Mouse (Mus musculus) kidney, postnatal 0 days (tissue): Measurements from ENCODE around the gene Lrrc29. TPM values are rescaled to one million over a fixed set of nuclear protein-coding genes. Genes with fewer than 3 reads are reported as not detected.
A peak's percentile ranks its signal among the peaks of the same experiment; 100 is the strongest.
"Not testable (repeated sequence)": the region's sequence is repeated elsewhere in the genome, so short reads cannot be mapped to it uniquely, and the experiment has no call there.

Experiments used
- ATAC-seq: fragments of 200-750 bp; cut with Nextera tagmentation; replicated peaks from 2 replicates; pipeline ENCODE4 v1.8.0; 2017; ENCODE audit warnings: low read depth, moderate number of reproducible peaks, moderate TSS enrichment, moderate library complexity; ENCODE audit not compliant: low FRiP score
- DNase-seq: peaks from one replicate; pipeline ENCODE4 v3.0.0-alpha.2; 2016; ENCODE audit warnings: low spot score
- H3K27ac ChIP-seq: fragments of 300-500 bp; sonication (generic); 2 replicates; pipeline ENCODE4 v1.5.1; 2014; ENCODE audit warnings: mild to moderate bottlenecking
- H3K27me3 ChIP-seq: fragments of 300-500 bp; sonication (generic); 2 replicates; pipeline ENCODE4 v1.6.1; 2014; ENCODE audit warnings: low read length, mixed read lengths; ENCODE audit not compliant: insufficient read depth
- H3K36me3 ChIP-seq: fragments of 300-500 bp; sonication (generic); 2 replicates; pipeline ENCODE4 v1.6.1; 2014; ENCODE audit warnings: low read length, mixed read lengths; ENCODE audit not compliant: insufficient read depth
- H3K4me1 ChIP-seq: fragments of 300-500 bp; sonication (generic); replicated peaks from 2 replicates; pipeline ENCODE4 v1.6.1; 2014; ENCODE audit warnings: antibody characterized with exemption, low read length, mixed read lengths; ENCODE audit not compliant: insufficient read depth
- H3K4me2 ChIP-seq: fragments of 300-500 bp; sonication (generic); 2 replicates; pipeline ENCODE4 v1.6.1; 2014; ENCODE audit warnings: mild to moderate bottlenecking, low read length, moderate library complexity, mixed read lengths
- H3K4me3 ChIP-seq: fragments of 300-500 bp; sonication (generic); replicated peaks from 2 replicates; pipeline ENCODE4 v1.5.1; 2014; ENCODE audit warnings: low read depth, low read length
- H3K9ac ChIP-seq: fragments of 300-500 bp; sonication (generic); 2 replicates; pipeline ENCODE4 v1.6.1; 2014; ENCODE audit warnings: low read depth, low read length
- H3K9me3 ChIP-seq: fragments of 300-500 bp; sonication (generic); replicated peaks from 2 replicates; pipeline ENCODE4 v1.6.1; 2016; ENCODE audit warnings: low read length, inconsistent platforms, mixed read lengths
- CTCF ChIP-seq: IDR thresholded peaks from 2 replicates; pipeline ENCODE4 v1.5.1; 2016; ENCODE audit warnings: antibody characterized with exemption, low read depth, mild to moderate bottlenecking, moderate library complexity
- WGBS: fragments of 180-500 bp; shearing (Covaris S2); extraction: QIAGEN DNeasy Blood & Tissue Kit; methylation state at CpG from one replicate; pipeline ENCODE4 v1.1.7; 2014; 5-methylcytosine and 5-hydroxymethylcytosine counted together
- polyA plus RNA-seq: library from polyadenylated mRNA; unstranded; fragments of >200 nt; fragmentation: Nextera tagmentation; extraction: Ambion mirVana; gene quantifications from 2 replicates; pipeline ENCODE4 v1.2.1, GENCODE M21; 2015

Lrrc29 gene
- polyA plus RNA-seq, 1 experiment from 2014 or later: 5.2 TPM

DNA sequence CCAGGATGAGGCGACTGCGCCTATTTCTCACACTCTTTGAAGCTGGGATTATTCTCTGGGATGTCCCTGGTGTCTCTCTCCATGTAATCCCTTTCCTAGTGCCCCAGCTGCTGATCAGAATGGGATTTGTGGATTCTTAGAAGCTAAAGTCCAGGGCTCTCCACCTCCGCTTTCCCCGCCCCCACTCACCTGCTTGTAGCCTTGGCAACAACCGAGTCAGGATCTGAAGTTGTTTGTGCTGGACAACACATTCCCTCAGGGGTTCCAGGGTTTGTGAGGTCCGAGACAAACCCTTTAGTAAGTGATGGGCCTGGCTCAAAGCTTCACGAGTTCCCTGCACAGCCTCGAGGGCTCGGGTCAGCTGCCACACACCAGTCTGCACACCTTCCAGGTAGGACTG, 31.3 kb downstream of the Lrrc29 start:
- no peak for TF ChIP-seq CTCF
- WGBS: 68% methylated on average over 9 of the region's 9 CpGs
- ATAC-seq (no peak), DNase-seq (no peak)
- 0 out of 2 replicates have a peak, but pooled peaks cover 4% of the 10 kb centered on the region for H3K36me3 ChIP-seq
- 0 out of 2 replicates have a peak overlapping the region, but pooled peaks have one; percentile 18 for H3K4me3 ChIP-seq
- H3K27me3 ChIP-seq: peaks cover 4% of the 10 kb centered on the region; the same call in 1 of the 2 replicates
- no peak overlapping the region for H3K9ac ChIP-seq
- H3K4me2 ChIP-seq: peak overlapping the region; percentile 23
- no peaks in the 10 kb centered on the region for H3K9me3 ChIP-seq
- H3K27ac ChIP-seq: no peak overlapping the region
- peaks cover 19% of the 10 kb centered on the region for H3K4me1 ChIP-seq

- no peaks in the 10 kb centered on the region for H3K36me3 ChIP-seq
- peaks cover 21% of the 10 kb centered on the region for H3K4me1 ChIP-seq
- no peak overlapping the region for H3K9ac ChIP-seq
- peaks cover 4% of the 10 kb centered on the region; the same call in 1 of the 2 replicates for H3K27me3 ChIP-seq
- no peak overlapping the region for H3K4me3 ChIP-seq
- TF ChIP-seq CTCF: no peak
- WGBS: 71% methylated on average over 19 of the region's 19 CpGs
- no peak overlapping the region for H3K4me2 ChIP-seq
- ATAC-seq (no peak), DNase-seq (no peak)
- no peak overlapping the region for H3K27ac ChIP-seq
- H3K9me3 ChIP-seq: no peaks in the 10 kb centered on the region
These were observed 32.7 kb downstream of the Lrrc29 start for GRCm38 (mm10) chr8:105293405-105293804.

DNA sequence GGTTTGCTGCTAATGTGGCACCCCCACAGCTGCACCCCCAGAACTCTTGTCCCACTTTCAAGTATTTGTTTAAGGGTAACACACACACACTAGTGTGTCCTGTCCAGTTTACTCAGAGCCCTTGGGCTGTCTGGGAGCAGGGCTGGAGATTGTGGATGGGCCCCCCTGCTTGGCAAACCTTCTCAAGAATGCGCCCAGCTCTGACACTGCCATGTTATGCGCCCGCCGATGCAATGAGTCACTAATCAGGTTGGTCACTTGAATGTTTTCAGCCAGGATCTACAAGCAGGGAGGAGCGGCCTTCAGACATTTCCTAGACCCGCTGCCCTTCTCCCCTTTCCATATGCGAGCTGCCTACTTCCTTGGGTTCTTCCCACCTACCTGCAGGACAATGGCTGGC, 33.6 kb downstream of the Lrrc29 start:
- TF ChIP-seq CTCF: no peak
- Histone ChIP-seq H3K4me1 (peaks cover 18% of the 10 kb centered on the region), H3K27me3 (peaks cover 4% of the 10 kb centered on the region; the same call in 1 of the 2 replicates), H3K27ac (no peak overlapping the region), H3K4me3 (no peak overlapping the region), H3K4me2 (no peak overlapping the region), H3K9ac (no peak overlapping the region), H3K36me3 (no peaks in the 10 kb centered on the region), H3K9me3 (no peaks in the 10 kb centered on the region)
- WGBS: 73% methylated on average over 7 of the region's 7 CpGs
- ATAC-seq (no peak), DNase-seq (no peak)

DNA sequence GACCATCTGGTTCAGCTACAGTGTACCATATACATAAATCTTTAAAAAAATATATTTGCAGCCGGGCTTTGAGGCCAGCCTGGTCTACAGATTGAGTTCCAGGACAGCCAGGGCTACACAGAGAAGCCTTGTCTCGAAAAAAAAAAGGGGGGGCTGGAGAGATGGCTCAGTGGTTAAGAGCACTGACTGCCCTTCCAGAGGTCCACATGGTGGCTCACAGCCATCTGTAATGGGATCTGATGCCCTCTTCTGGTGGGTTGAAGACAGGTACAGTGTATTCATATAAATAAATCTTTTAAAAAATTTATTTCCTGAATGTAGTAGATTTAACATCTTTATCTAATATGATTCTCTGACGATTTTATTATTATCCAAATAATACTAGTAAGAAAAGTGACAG, 34.3 kb downstream of the Lrrc29 start:
- not testable (repeated sequence) for H3K36me3 ChIP-seq, ATAC-seq, H3K9me3 ChIP-seq, H3K9ac ChIP-seq, H3K4me3 ChIP-seq, H3K4me2 ChIP-seq, H3K27ac ChIP-seq, H3K27me3 ChIP-seq, DNase-seq
- 73% methylated on average over 3 of the region's 3 CpGs for WGBS
- H3K4me1 ChIP-seq: peaks cover 18% of the 10 kb centered on the region
- TF ChIP-seq CTCF: peak; percentile 33; the same call in 1 of the 2 replicates

GRCm38 (mm10) chr8:105291364-105291763, 34.7 kb downstream of the Lrrc29 start:
- not testable (repeated sequence) for ATAC-seq, H3K4me2 ChIP-seq, H3K36me3 ChIP-seq, H3K27ac ChIP-seq, H3K9ac ChIP-seq, H3K9me3 ChIP-seq, H3K4me3 ChIP-seq, H3K27me3 ChIP-seq, DNase-seq
- H3K4me1 ChIP-seq: peaks cover 18% of the 10 kb centered on the region
- 80% methylated on average over 8 of the region's 8 CpGs for WGBS

GRCm38 (mm10) chr8:105290554-105291314, 35.3 kb downstream of the Lrrc29 start:
- H3K9me3 ChIP-seq: no peaks in the 10 kb centered on the region

More at GRCm38 (mm10) chr8:105290554-105291314, 35.3 kb downstream of the Lrrc29 start:
- Histone ChIP-seq H3K27ac (no peak overlapping the region), H3K9ac (no peak overlapping the region), H3K4me1 (peaks cover 18% of the 10 kb centered on the region), H3K4me3 (peak overlapping the region; percentile 49; the same call in 1 of the 2 replicates), H3K4me2 (peak overlapping the region; percentile 81), H3K36me3 (no peaks in the 10 kb centered on the region), H3K27me3 (peaks cover 4% of the 10 kb centered on the region; the same call in 1 of the 2 replicates)
- ATAC-seq (no peak), DNase-seq (peak; percentile 94)
- WGBS: 9% methylated on average over 31 of the region's 31 CpGs
- peak; percentile 97 for TF ChIP-seq CTCF
